Mouse (Mus musculus): ENCODE results near the gene Shb.
"Not testable (repeated sequence)": the region's sequence is repeated elsewhere in the genome, so short reads cannot be mapped to it uniquely, and the experiment has no call there.

The Shb gene

DNA sequence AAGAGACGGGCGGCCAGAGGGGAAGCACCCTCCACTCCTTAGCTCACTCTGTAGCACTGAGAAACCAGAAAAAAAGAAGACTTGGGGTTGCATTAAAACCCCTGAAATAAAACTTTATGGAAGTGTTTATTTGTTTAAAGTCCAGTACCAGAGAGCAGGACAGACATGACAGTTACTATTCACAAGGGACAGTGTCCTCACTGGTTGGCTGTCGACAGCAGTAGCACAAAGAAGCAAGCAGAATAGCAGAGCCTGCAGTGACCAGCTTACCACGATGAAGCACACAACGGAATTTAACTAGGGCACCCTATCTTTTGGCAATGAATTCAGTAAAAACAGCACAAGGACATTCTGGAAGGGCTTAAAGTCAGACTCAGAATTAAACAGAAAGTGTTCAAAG is 134.0 kb downstream of the Shb start:
- DNase-seq (ENCODE audit: low spot score) = not testable (repeated sequence)

DNA sequence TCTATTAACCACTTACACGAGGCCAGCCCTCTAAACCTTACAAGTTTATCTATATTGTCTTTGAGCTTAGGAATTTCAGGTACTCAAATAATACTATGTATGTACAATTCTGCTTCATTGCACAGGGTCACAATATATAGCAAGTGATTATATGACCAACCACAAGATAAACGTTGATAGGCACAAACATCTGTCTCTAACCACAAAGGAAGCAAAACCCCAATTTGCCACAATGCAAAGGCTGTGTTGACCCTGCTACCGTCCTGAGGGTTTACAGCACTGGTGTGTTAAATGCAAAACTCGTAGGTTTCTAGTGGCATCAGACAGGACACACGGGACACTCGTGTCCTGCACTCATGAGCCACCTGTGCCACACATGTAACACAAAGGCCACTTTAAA is 136.1 kb downstream of the Shb start:
- DNase-seq (ENCODE audit: low spot score) = not testable (repeated sequence)

DNA sequence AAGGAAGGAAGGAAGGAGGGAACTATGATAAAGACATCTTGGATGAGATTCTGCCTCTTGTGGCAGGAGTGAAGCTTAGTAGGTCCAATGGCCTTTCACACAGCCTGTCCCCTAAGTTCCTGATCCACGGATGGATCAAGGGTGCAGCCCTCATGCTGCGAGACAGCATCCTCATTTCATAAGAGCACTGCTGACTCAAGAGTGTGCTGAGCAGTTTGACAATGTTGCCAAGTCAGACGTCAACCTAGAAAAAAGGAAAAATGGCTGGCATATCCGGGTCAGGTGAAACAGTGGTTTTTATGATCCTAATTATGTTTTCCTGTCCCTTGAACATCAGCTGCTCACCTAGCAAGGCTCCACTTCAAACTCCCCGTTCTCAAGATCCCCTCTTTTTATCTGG is 138.6 kb downstream of the Shb start:
- no peak for DNase-seq (ENCODE audit: low spot score)

DNA sequence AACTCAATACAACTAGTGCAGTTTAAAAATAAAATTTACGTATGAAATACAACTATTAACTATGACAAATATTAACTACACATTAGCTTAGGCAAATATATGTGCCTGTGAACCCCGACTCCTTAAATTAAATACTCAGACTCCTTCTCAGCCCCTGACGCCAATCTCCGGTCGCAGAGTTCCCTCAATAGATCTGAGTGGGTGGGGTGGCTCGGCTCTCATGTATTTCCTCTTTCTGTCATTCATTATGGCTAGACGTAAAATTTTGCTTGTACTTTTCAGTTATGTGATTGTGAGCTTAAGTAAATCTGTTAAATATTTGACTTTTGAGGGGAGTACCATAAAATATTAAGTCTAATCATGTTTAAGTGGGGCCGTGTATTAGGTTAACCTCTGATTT is 139.3 kb downstream of the Shb start:
- no peak for DNase-seq (ENCODE audit: low spot score)

DNA sequence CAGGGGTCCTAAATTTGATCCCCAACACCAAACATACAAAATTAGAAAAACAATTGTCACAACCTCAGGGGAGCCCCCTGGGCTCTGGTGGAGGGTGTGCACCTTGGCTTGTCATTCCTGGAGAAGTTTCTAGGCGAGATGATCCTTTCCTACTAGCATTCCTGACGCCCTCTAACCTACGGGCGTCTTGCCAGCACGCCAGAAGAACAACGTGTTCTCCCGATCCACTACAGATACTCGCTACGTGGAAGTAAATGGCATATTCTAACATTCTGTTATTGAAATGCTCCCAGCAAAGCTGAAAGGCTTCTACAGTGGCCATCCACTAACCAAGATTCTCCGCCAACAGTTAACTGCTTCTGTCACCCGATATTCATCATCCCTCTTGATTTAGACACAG is 139.7 kb downstream of the Shb start:
- DNase-seq (ENCODE audit: low spot score) = no peak

DNA sequence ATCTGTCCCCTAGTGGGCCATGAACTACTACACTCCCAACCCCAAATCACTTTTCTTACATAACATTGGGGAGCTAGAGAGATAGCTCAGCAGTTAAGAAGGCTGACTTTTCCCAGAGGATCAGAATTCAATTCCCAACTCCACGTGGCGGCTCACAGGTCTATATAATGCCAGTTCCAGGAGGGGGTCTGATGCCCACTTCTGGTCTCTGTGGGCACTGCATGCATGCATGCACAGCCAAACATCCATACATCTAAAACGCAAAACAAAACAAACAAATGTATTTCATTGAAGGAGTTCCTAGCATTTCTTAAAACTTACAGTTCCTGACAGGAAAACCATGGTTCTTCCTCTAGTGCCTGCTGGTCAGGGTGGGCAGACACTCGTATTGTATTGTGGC is 140.2 kb downstream of the Shb start:
- no peak for DNase-seq (ENCODE audit: low spot score)

DNA sequence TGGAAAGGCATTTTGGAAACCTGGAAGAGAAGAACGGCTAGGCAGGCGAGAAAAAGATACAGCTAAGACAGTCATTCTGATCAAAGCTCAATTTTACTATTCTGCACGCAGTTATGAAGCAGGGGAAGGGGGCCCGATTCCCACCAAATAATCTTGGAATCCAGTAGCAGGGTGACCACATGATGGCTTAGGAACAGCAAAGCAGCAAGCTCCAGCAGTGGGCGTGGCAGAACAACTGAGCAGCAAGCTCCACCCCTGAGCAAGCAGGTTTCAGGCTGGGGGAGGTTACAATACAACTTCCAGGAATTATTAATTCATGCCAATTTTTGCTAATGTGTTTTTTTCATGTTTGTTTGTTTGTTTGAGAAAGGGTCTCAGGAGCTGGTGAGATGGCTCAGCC is 145.0 kb downstream of the Shb start:
- not testable (repeated sequence) for DNase-seq (ENCODE audit: low spot score)

DNA sequence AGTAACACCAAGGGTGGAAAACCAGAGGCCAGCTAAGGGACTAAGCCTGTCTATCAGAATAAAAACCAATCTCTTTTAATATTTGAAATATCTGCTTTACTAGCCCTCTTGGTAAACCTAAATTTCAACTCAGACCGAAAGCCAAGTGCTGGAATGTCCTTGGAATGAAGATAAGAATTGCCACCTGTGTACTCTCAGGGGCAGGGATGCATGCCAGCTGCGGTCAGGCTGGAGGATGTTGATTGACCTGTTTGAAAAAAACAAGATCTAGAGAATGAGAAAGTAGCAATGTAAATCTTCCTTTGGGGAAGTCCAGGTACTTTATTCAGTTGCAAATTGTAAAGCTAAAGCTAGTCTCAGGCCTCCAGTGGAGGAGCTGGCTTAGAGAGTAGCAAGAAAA is 150.1 kb downstream of the Shb start:
- DNase-seq (ENCODE audit: low spot score) = not testable (repeated sequence)

DNA sequence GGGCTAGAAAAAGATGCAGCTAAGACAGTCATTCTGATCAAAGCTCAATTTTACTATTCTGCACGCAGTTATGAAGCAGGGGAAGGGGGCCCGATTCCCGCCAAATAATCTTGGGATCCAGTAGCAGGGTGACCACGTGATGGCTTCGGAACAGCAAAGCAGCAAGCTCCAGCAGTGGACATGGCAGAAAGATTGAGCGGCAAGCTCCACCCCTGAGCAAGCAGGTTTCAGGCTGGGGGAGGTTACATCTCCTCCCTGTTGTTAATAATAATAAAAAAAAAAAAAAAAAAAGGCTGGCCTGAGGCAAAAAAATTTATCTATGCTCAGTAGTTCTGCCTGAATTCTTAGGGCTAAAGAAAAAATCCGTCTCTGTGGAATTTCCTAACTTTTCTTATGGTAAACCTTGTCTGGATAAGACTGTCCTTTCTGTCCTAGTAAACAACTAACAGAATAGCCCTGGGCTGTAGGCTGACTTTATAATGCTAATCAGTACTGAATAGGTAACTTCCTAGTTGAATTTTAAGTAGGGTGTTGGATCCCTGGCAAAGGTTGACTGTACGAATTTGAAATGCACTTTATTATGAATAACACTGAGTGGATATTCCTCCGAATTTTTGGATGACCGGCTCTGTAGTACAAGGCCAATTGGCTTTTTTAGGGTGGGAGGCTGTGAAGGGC is 151.2 kb downstream of the Shb start:
- not testable (repeated sequence) for DNase-seq (ENCODE audit: low spot score)

DNA sequence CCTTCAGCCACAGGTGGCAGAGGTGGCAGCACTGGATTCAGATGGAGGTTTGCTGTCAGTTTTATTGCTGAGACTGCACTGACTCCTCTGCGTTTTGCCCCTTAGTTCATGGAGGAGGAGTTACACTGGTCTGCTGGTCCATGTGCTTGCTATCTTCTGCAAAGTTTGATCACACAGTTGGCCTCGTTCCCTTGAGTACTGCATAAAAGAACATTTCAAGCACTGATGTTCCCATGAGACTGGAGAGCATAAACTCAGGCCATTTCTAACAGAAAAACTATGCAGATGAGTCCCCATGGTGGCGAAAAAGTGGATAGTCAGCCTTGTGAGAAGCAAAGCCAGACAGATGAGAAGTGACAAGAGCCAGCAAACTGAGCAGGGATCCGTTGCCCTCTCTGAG is 155.7 kb downstream of the Shb start:
- no peak for DNase-seq (ENCODE audit: low spot score)

DNA sequence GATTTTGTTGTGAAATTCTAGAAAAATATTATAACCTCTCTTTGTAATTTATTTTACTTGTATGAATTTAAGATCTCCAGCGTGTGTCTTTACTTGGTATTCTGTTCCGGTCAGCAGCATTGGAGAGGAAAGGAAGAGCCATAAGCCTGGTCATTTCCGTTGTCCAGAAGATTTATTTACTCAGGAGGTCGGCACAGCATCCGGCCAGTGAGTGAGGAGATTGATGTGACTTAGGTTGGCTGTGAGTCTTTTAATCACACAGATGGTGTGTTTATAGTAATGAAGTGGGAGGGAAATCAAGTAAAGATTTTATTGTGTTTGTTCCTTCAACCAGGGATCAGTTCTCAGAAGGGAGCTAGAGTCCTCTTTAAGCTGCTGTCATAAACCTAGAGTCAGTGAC is 157.4 kb downstream of the Shb start:
- DNase-seq (ENCODE audit: low spot score) = no peak

All from layer of hippocampus, adult 11-12 months (tissue).